Mouse (Mus musculus): Measurements from ENCODE around the gene Kel.

DNA sequence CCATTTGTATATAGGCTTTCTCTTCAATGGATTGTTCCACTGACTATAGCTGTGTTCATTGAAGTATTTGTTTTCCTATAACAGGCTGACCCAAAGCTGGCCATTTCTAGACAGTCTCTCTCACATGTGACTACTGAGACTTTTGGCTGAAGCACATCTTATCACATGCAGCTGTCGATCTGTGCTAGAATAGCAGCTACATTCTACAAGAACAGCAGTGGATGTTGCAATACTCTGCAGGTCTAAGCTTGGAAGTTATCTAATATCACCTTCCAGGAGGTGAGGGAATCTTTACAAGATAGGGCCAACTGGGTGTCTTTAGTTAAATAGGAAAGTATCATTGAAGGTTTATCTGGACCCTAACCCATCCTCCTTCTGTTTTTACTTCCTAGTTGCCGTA lies 17.3 kb upstream of the Kel start:
- no peak for TF ChIP-seq POLR2A (IDR thresholded peaks at IDR 0.05; ENCODE audit: control insufficient read depth, extremely low read depth, insufficient read depth, low read length, poor library complexity)
- no peak for TF ChIP-seq CTCF (IDR thresholded peaks at IDR 0.05; ENCODE audit: borderline replicate concordance, control insufficient read depth, extremely low read depth, insufficient read depth, low read length, poor library complexity)
